Mouse (Mus musculus) E14TG2a.4 (cell line): Measurements from ENCODE around the gene Spata16.

ENCODE experiments used
- H3K27me3 ChIP-seq: 2 replicates; pipeline ENCODE4 v1.6.1; 2014; ENCODE audit warnings: low read length, control low read depth; ENCODE audit not compliant: insufficient read depth
- H3K36me3 ChIP-seq: 2 replicates; pipeline ENCODE4 v1.6.1; 2014; ENCODE audit warnings: low read length, control low read depth; ENCODE audit not compliant: insufficient read depth
- H3K4me1 ChIP-seq: replicated peaks from 2 replicates; pipeline ENCODE4 v1.6.1; 2014; ENCODE audit warnings: low read depth, low read length, control low read depth
- H3K4me3 ChIP-seq: replicated peaks from 2 replicates; pipeline ENCODE4 v1.5.1; 2014; ENCODE audit warnings: mild to moderate bottlenecking, low read length
- H3K9me3 ChIP-seq: 2 replicates; pipeline ENCODE4 v1.6.1; 2014; ENCODE audit warnings: low read length, control low read depth
- CTCF ChIP-seq: conservative IDR thresholded peaks from 2 replicates; pipeline ENCODE4 v1.5.1; 2014; ENCODE audit warnings: low read length
- NANOG ChIP-seq: IDR thresholded peaks from 2 replicates; pipeline ENCODE4 v1.6.1; 2014; ENCODE audit warnings: borderline replicate concordance, low read length, mixed read lengths
- POU5F1 ChIP-seq: IDR thresholded peaks from 2 replicates; pipeline ENCODE4 v1.6.1; 2014; ENCODE audit warnings: low read length, borderline replicate concordance

Spata16 gene

DNA sequence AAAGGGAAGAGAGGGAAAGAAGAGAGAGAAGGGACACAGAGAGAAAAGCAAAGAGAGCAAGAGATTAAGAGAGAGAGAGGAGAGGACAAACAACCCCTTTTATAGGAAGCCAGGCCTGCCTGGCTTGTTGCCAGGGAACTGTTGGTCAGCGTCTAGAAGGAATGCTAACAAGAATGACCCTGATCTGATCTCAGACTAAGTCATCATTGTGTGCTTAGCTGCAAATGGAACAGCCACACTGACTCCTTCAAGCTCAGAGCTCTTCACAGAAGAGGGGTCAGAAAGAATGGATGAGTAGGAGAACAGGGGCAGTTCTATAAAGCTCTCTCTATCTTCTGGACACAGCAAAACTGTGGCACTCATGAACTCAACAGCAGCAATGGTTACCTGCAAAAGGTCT lies 334.7 kb downstream of the Spata16 start:
- Histone ChIP-seq H3K27me3 (no peaks in the 10 kb centered on the region), H3K4me3 (no peak overlapping the region), H3K36me3 (no peaks in the 10 kb centered on the region), H3K4me1 (no peaks in the 10 kb centered on the region), H3K9me3 (no peaks in the 10 kb centered on the region)
- TF ChIP-seq CTCF (no peak), POU5F1 (no peak), NANOG (no peak)

DNA sequence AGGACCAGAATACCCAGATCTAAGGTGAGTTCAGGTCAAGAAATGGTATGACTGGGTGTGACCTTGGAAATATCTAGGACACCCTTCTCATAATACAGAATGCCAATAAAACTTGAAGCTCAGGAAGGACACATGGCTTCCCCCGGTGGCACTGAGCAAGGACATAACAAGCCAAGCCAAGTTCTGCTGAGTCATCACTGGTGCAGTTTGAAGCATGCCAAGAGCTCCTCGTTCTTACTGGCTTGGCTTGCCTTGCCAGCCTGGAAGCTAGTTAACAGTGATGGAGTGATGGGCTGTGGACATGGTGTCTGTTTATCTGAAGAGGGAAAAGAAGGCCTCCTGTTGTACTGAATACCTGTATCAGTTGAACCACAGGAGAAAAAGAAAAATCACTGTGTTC lies 342.2 kb downstream of the Spata16 start:
- no peak for TF ChIP-seq NANOG
- TF ChIP-seq CTCF: no peak
- Histone ChIP-seq H3K36me3 (no peaks in the 10 kb centered on the region), H3K9me3 (peaks cover 13% of the 10 kb centered on the region), H3K4me3 (no peak overlapping the region), H3K4me1 (no peaks in the 10 kb centered on the region), H3K27me3 (no peaks in the 10 kb centered on the region)

DNA sequence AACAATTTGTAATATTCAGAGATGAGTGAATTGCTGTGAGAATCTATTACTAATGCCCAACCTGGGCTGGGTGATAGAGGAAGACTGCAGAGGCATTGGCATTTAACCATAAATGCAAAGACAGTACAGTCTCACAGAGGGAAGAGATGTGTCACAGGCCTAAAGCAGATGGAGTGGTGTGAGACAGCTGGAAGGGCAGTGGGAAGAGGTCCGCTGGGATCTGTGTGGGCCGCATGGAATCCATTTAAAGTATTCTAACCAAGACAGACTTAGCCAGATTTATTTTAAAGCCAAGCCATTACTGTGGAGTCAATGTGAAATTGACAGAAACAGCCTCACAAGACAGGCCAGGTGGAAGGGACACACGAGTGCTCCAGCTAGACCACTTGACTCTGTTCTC lies 343.0 kb downstream of the Spata16 start:
- no peak overlapping the region for H3K4me3 ChIP-seq
- no peaks in the 10 kb centered on the region for H3K4me1 ChIP-seq
- TF ChIP-seq NANOG (no peak), CTCF (no peak), POU5F1 (no peak)
- no peaks in the 10 kb centered on the region for H3K36me3 ChIP-seq
- H3K9me3 ChIP-seq: peaks cover 13% of the 10 kb centered on the region
- no peaks in the 10 kb centered on the region for H3K27me3 ChIP-seq

DNA sequence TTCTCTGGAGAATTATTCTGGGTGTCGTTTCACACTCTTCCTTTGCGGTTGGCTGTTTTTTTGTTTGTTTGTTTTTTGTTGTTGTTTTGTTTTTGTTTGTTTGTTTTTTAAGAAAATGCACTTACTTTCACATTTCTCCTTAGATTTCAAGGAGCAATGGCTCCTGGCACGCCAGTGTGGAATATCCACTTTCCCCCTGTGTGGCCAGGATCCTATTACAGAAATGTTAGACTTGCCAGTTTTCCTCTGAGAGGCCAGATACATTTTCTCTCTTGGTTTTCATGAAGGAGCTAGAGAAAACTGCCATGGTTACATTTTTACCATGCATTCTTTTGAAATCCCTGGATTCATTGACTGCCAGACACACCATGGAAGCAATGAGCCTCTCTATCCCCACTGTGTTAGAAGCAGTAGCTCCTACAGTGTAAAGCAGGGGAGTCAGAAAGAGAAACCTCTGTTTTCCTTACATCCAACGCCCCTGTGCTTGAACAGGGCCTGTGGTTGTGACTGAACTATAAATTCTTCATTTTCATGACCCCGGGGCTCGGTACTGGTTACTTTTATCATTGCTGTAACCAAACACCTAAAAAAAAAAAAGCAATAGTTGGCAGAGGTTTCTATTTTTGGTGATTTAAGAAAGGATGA lies 344.7 kb downstream of the Spata16 start:
- no peak overlapping the region for H3K4me3 ChIP-seq
- H3K9me3 ChIP-seq: peaks cover 26% of the 10 kb centered on the region
- H3K36me3 ChIP-seq: no peaks in the 10 kb centered on the region
- TF ChIP-seq POU5F1 (no peak), NANOG (no peak), CTCF (no peak)
- no peaks in the 10 kb centered on the region for H3K4me1 ChIP-seq
- no peaks in the 10 kb centered on the region for H3K27me3 ChIP-seq

DNA sequence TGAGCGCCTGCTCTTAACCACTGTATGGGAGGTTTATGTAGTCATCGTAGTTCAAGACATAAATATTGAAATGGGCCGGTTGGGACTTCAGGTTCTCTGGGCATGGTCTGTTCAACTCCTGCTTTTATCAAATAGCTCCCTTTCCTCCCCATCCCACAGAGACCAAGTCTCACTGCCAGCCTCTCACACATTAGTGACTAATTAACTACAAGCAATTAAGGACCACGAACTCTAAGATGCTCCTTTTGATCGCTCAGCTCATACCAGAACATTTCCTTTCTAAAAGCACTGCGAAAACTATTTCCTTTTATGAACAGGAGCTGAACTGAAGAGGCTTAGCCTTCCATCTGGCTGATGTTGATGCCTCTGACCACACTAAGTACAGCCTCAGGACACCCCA lies 346.3 kb downstream of the Spata16 start:
- Histone ChIP-seq H3K36me3 (no peaks in the 10 kb centered on the region), H3K27me3 (no peaks in the 10 kb centered on the region), H3K9me3 (peaks cover 27% of the 10 kb centered on the region), H3K4me1 (no peaks in the 10 kb centered on the region), H3K4me3 (no peak overlapping the region)
- TF ChIP-seq CTCF (no peak), NANOG (no peak), POU5F1 (no peak)

DNA sequence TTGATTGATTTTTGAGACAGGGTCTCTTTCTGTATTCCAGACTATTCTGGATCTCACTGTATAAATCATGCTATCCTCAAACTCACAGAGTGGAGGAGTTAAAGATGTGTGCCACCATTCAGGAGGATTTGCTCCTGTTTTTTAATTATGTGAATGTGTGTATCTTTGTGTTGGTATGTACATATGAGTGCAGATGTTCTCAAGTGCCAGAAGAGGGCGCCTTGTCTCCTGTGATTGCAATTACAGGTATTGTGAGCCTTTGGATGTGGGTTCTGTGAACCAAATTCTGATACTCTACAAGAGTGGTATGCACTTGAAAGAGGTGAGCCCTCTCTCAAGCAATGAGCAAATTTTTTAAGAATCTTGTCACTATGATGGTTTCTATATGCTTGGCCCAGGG lies 369.4 kb downstream of the Spata16 start:
- Histone ChIP-seq H3K27me3 (no peaks in the 10 kb centered on the region), H3K36me3 (no peaks in the 10 kb centered on the region), H3K4me1 (no peaks in the 10 kb centered on the region), H3K9me3 (no peaks in the 10 kb centered on the region), H3K4me3 (no peak overlapping the region)
- TF ChIP-seq NANOG (no peak), CTCF (peak; percentile 54)

DNA sequence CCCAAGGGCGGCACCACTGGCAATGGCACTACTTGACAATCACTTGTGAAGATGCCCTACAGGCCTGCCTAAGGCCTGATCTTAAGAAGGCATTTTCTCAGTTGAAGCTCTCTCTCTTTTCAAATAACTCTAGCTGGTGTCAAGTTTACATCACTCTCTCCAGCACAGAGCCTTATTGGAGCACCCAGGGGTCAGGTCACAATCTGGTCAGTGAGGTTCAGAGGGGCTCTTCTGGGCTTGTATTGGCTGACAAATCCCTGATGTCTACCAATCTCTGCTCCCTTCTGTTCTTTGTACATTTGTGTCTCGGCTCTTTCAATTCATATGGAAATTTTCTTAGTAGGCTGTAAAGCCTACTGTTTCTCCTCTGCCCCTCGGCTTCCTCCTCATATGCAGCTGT lies 390.5 kb downstream of the Spata16 start:
- H3K27me3 ChIP-seq: 0 out of 2 replicates have a peak, but pooled peaks cover 4% of the 10 kb centered on the region
- H3K36me3 ChIP-seq: no peaks in the 10 kb centered on the region
- H3K9me3 ChIP-seq: peaks cover 22% of the 10 kb centered on the region
- H3K4me3 ChIP-seq: no peak overlapping the region
- peaks cover 7% of the 10 kb centered on the region; the same call in 1 of the 2 replicates for H3K4me1 ChIP-seq
- TF ChIP-seq NANOG (no peak), POU5F1 (no peak), CTCF (no peak)

DNA sequence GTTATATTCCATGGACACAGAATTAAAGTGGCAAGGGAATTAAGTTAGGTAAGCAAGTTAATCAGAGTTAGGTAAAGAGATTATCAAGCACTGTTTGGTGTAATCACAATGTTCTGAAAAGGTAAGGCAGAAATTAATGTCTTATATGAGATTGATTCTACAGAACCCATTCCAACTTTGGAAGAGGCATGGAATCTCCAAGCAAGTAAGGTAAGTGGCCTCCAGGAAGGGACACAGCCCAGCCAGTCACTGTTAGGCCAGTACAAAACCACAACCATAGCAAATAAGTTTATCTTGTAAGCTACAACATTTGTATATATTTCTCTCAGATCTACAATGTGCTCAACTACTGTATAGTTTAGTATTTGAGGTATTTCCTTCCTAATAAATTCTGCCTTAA lies 391.1 kb downstream of the Spata16 start:
- Histone ChIP-seq H3K36me3 (no peaks in the 10 kb centered on the region), H3K9me3 (peaks cover 22% of the 10 kb centered on the region), H3K27me3 (peaks cover 8% of the 10 kb centered on the region), H3K4me1 (peaks cover 7% of the 10 kb centered on the region; the same call in 1 of the 2 replicates), H3K4me3 (no peak overlapping the region)
- TF ChIP-seq POU5F1 (no peak), NANOG (no peak), CTCF (no peak)

DNA sequence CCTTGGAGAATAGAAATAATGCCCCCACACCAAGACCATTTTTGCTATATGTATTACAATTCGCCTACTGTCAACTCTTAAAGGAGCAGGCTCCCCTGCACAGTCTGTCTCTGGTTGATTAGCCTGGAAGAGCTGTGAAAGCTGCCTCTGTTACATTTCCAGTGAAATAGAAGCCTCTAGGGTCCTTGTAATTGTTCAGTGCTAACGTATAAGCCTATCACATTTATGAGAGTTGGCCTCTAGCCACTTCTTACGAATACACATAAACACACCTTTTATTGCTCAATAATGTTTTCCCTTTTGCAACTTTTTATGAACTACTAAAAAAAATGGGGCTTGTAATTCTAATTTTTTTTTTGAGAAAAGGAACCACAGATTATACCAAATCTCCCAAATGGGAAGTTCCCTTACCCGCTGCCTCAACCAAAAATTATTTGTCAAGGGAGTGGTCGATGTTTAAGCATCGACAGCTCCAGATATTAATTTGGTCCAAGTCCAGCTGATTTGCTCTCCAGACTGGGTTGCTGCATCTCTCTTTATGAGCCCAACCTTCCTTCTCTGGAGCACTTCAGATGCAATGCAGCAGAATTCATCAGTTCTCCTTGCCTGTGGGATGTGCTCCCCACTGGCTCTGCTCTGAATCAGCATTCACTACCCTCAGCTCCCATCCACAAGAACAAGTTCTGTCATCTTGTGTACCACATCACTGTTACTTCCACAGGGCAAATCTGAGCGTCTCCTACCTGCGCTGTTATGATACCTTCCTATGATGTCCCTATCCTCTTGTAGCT lies 392.8 kb downstream of the Spata16 start:
- H3K9me3 ChIP-seq: peaks cover 16% of the 10 kb centered on the region
- H3K4me1 ChIP-seq: peaks cover 7% of the 10 kb centered on the region; the same call in 1 of the 2 replicates
- no peaks in the 10 kb centered on the region for H3K36me3 ChIP-seq
- H3K27me3 ChIP-seq: peaks cover 14% of the 10 kb centered on the region
- H3K4me3 ChIP-seq: no peak overlapping the region
- TF ChIP-seq POU5F1 (no peak), CTCF (no peak), NANOG (no peak)
